Comparison of ENCODE assay signal across 12 mouse cellular contexts in the genomic region with DNA sequence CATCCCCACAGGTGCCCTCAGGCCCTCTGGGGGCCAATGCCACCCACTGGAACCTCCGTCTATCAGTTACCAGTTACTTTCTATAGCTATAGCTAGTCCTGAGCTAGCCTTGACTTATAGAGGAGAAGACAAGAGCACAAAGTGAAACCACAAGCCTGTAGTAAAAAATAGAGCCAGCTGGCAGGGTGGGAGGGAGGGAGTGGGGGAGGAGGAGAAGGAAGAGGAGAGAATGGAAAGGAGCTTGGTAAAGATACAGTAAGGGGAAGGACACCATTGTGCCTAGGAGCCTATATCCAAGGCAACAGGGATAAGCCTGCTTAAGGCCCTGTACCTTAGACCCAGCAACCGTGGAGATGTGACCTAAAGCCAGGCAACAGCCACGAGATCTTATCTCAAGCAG. TPM values are rescaled to one million over a fixed set of nuclear protein-coding genes. Genes with fewer than 3 reads are reported as not detected.
DNase-seq lines count a peak whose midpoint lies in the region; ATAC-seq and TF ChIP-seq lines count a peak whose summit lies in the region.
"Had no signal": no experiment of that assay in that cellular context is flagged by ENCODE, and none has a peak within 500 bp of the region (broad histone marks: within the 10 kb centered on the region; RNA-seq: fewer than 3 reads in every experiment).

No protein-coding gene starts in this region.

- peaks cover 32% of the 10 kb centered on the region for H3K4me1 ChIP-seq in forebrain, embryonic 13.5 days
- H3K4me1 ChIP-seq in forebrain, embryonic 11.5 days (replicated peaks; ENCODE audit: control insufficient read depth, insufficient read depth, low read length): 0 out of 2 replicates have a peak, but pooled peaks cover 2% of the 10 kb centered on the region
- peaks cover 6% of the 10 kb centered on the region; the same call in 1 of the 2 replicates for H3K4me1 ChIP-seq in heart, embryonic 15.5 days (replicated peaks)
- no peaks in the 10 kb centered on the region for H3K4me1 ChIP-seq in lung, postnatal 0 days (ENCODE audit: insufficient read depth, low read depth, low read length)
- H3K4me1 ChIP-seq in stomach, postnatal 0 days (replicated peaks; ENCODE audit: control insufficient read depth, insufficient read depth): no peaks in the 10 kb centered on the region

- no peak for DNase-seq in forebrain, embryonic 11.5 days (ENCODE audit: low spot score)
- no peak for DNase-seq in heart, postnatal 4 days
- DNase-seq in lung, postnatal 0 days (ENCODE audit: low spot score): peak; percentile 96
- DNase-seq in lung, postnatal 36 days: no peak
- no peak for DNase-seq in stomach, postnatal 0 days (ENCODE audit: low spot score)
- DNase-seq in layer of hippocampus, postnatal 10 days (ENCODE audit: low spot score in 2 of 2): no peak
- DNase-seq: adrenal gland, postnatal 25 days; cerebellum, adult 9-11 months had no signal

- H3K27me3 ChIP-seq in forebrain, embryonic 13.5 days: no peaks in the 10 kb centered on the region
- no peaks in the 10 kb centered on the region for H3K27me3 ChIP-seq in forebrain, embryonic 11.5 days (ENCODE audit: control insufficient read depth, insufficient read depth, low read length)
- H3K27me3 ChIP-seq in heart, embryonic 15.5 days: no peaks in the 10 kb centered on the region
- no peaks in the 10 kb centered on the region for H3K27me3 ChIP-seq in lung, postnatal 0 days (replicated peaks; ENCODE audit: insufficient read depth, low read length)
- H3K27me3 ChIP-seq in stomach, postnatal 0 days (ENCODE audit: control insufficient read depth, insufficient read depth, low read length): no peaks in the 10 kb centered on the region
- H3K27me3 ChIP-seq: embryonic facial prominence, embryonic 15.5 days had no signal

- TF ChIP-seq EP300 in lung, postnatal 0 days (IDR thresholded peaks at IDR 0.05): no peak
- TF ChIP-seq EP300 in stomach, postnatal 0 days (optimal IDR thresholded peaks at IDR 0.05): no peak

- WGBS in forebrain, embryonic 13.5 days: 78% methylated on average over 3 of the region's 3 CpGs
- WGBS in forebrain, embryonic 11.5 days: 87% methylated on average over 3 of the region's 3 CpGs
- WGBS in heart, embryonic 15.5 days: 64% methylated on average over 3 of the region's 3 CpGs
- WGBS in lung, postnatal 0 days: 77% methylated on average over 3 of the region's 3 CpGs
- 72% methylated on average over 3 of the region's 3 CpGs for WGBS in stomach, postnatal 0 days

- no peak for ATAC-seq in forebrain, embryonic 13.5 days
- no peak for ATAC-seq in forebrain, embryonic 11.5 days (replicated peaks; ENCODE audit: low FRiP score)
- no peak for ATAC-seq in heart, embryonic 15.5 days (replicated peaks; ENCODE audit: insufficient number of reproducible peaks, insufficient read depth, low FRiP score, low read depth)
- no peak for ATAC-seq in lung, postnatal 0 days
- no peak for ATAC-seq in stomach, postnatal 0 days (ENCODE audit: low FRiP score, low TSS enrichment)
- ATAC-seq: activated CD4-positive, CD25-positive, alpha-beta regulatory T cell, adult 4 months had no signal

- H3K9ac ChIP-seq in forebrain, embryonic 13.5 days: no peak overlapping the region
- no peak overlapping the region for H3K9ac ChIP-seq in forebrain, embryonic 11.5 days (ENCODE audit: low read length)
- no peak overlapping the region for H3K9ac ChIP-seq in heart, embryonic 15.5 days
- no peak overlapping the region for H3K9ac ChIP-seq in lung, postnatal 0 days (replicated peaks; ENCODE audit: low read depth)
- H3K9ac ChIP-seq in stomach, postnatal 0 days (ENCODE audit: low read length): no peak overlapping the region
- H3K9ac ChIP-seq: embryonic facial prominence, embryonic 15.5 days had no signal

- H3K9me3 ChIP-seq in forebrain, embryonic 13.5 days (replicated peaks): no peaks in the 10 kb centered on the region
- no peaks in the 10 kb centered on the region for H3K9me3 ChIP-seq in forebrain, embryonic 11.5 days (ENCODE audit: control insufficient read depth, low read length)
- H3K9me3 ChIP-seq in heart, embryonic 15.5 days (replicated peaks): no peaks in the 10 kb centered on the region
- no peaks in the 10 kb centered on the region for H3K9me3 ChIP-seq in lung, postnatal 0 days (ENCODE audit: low read length)
- no peaks in the 10 kb centered on the region for H3K9me3 ChIP-seq in stomach, postnatal 0 days (ENCODE audit: control insufficient read depth, low read length)
- H3K9me3 ChIP-seq: embryonic facial prominence, embryonic 15.5 days had no signal

- peak overlapping the region; percentile 73; the same call in 1 of the 2 replicates for H3K27ac ChIP-seq in forebrain, embryonic 13.5 days
- H3K27ac ChIP-seq in forebrain, embryonic 11.5 days (ENCODE audit: low read depth, low read length): no peak overlapping the region
- H3K27ac ChIP-seq in heart, embryonic 15.5 days: peak overlapping the region; percentile 22; the same call in 1 of the 2 replicates
- H3K27ac ChIP-seq in lung, postnatal 0 days (ENCODE audit: low read length): no peak overlapping the region
- H3K27ac ChIP-seq in stomach, postnatal 0 days (replicated peaks): no peak overlapping the region

- TF ChIP-seq CTCF in lung, postnatal 0 days (IDR thresholded peaks at IDR 0.05): no peak
- no peak for TF ChIP-seq CTCF in stomach, postnatal 0 days (IDR thresholded peaks at IDR 0.05; ENCODE audit: low read depth)

- H3K4me3 ChIP-seq in forebrain, embryonic 13.5 days: no peak overlapping the region
- no peak overlapping the region for H3K4me3 ChIP-seq in forebrain, embryonic 11.5 days (ENCODE audit: low read depth, low read length)
- no peak overlapping the region for H3K4me3 ChIP-seq in heart, embryonic 15.5 days
- H3K4me3 ChIP-seq in lung, postnatal 0 days (ENCODE audit: low read depth, low read length): no peak overlapping the region
- no peak overlapping the region for H3K4me3 ChIP-seq in stomach, postnatal 0 days (ENCODE audit: low read depth, low read length)
- H3K4me3 ChIP-seq: embryonic facial prominence, embryonic 15.5 days had no signal

- H3K36me3 ChIP-seq in forebrain, embryonic 13.5 days (ENCODE audit: poor library complexity, severe bottlenecking): no peaks in the 10 kb centered on the region
- no peaks in the 10 kb centered on the region for H3K36me3 ChIP-seq in forebrain, embryonic 11.5 days (ENCODE audit: control insufficient read depth, insufficient read depth, low read length)
- H3K36me3 ChIP-seq in heart, embryonic 15.5 days: no peaks in the 10 kb centered on the region
- H3K36me3 ChIP-seq in lung, postnatal 0 days (ENCODE audit: insufficient read depth, low read length): no peaks in the 10 kb centered on the region
- H3K36me3 ChIP-seq in stomach, postnatal 0 days (ENCODE audit: control insufficient read depth, insufficient read depth, low read length): no peaks in the 10 kb centered on the region
- H3K36me3 ChIP-seq: embryonic facial prominence, embryonic 15.5 days had no signal

- no peak overlapping the region for H3K4me2 ChIP-seq in forebrain, embryonic 13.5 days
- H3K4me2 ChIP-seq in forebrain, embryonic 11.5 days (ENCODE audit: low read depth, low read length, severe bottlenecking): no peak overlapping the region
- H3K4me2 ChIP-seq in heart, embryonic 15.5 days: no peak overlapping the region
- H3K4me2 ChIP-seq in lung, postnatal 0 days (replicated peaks; ENCODE audit: low read depth, low read length): no peak overlapping the region
- no peak overlapping the region for H3K4me2 ChIP-seq in stomach, postnatal 0 days (replicated peaks; ENCODE audit: low read depth)
- H3K4me2 ChIP-seq: embryonic facial prominence, embryonic 15.5 days had no signal

RNA-seq across cellular contexts. Expression of gene Rbm19, which starts 40.9 kb away (rescaled TPM):
- polyA plus RNA-seq in forebrain, embryonic 13.5 days (2015; fragmentation: Nextera tagmentation; extraction: Ambion mirVana): 17.8 and 20.2 TPM in 2 replicates
- polyA plus RNA-seq in forebrain, embryonic 11.5 days (2014; fragmentation: Nextera tagmentation; extraction: Ambion mirVana): 24.6 and 28.2 TPM in 2 replicates
- 12.3 and 14.9 TPM in 2 replicates for polyA plus RNA-seq in heart, embryonic 15.5 days (2015; fragmentation: Nextera tagmentation; extraction: Ambion mirVana)
- 10 to 100 TPM; 18.4 to 21.7 TPM for total RNA-seq in heart, postnatal 4 days (2021)
- 6.0 and 7.4 TPM in 2 replicates for polyA plus RNA-seq in lung, postnatal 0 days (2015; fragmentation: Nextera tagmentation; extraction: Ambion mirVana)
- polyA plus RNA-seq in stomach, postnatal 0 days (2015; fragmentation: Nextera tagmentation; extraction: Ambion mirVana): 9.4 and 10.8 TPM in 2 replicates
- total RNA-seq in layer of hippocampus, postnatal 10 days (2021): 10 to 100 TPM; 17.6 to 30.9 TPM

Comparison
In these comparisons a context has a peak if more than half of its experiments do, and no peak if none do; other contexts are left out.
1. H3K27ac ChIP-seq: peak in forebrain, embryonic 13.5 days (single experiment) and heart, embryonic 15.5 days (single experiment); none in forebrain, embryonic 11.5 days (single experiment), lung, postnatal 0 days (single experiment) and stomach, postnatal 0 days (single experiment).